Mouse (Mus musculus) intestine, postnatal 0 days (tissue): Measurements from ENCODE around the gene Pspc1. TPM values are rescaled to one million over a fixed set of nuclear protein-coding genes. Genes with fewer than 3 reads are reported as not detected.
"Not testable (repeated sequence)": the region's sequence is repeated elsewhere in the genome, so short reads cannot be mapped to it uniquely, and the experiment has no call there.

ENCODE experiments used
- ATAC-seq: fragments of 200-750 bp; cut with Nextera tagmentation; 2 replicates; pipeline ENCODE4 v1.8.0; 2017; ENCODE audit warnings: mild to moderate bottlenecking, moderate TSS enrichment, moderate library complexity
- H3K27ac ChIP-seq: fragments of 300-500 bp; sonication (generic); 2 replicates; pipeline ENCODE4 v1.5.1; 2014; ENCODE audit warnings: mild to moderate bottlenecking, low read depth, low read length, moderate library complexity
- H3K27me3 ChIP-seq: fragments of 300-500 bp; sonication (generic); replicated peaks from 2 replicates; pipeline ENCODE4 v1.6.1; 2014; ENCODE audit warnings: low read length, mixed read lengths; ENCODE audit not compliant: control insufficient read depth, insufficient read depth
- H3K36me3 ChIP-seq: fragments of 300-500 bp; sonication (generic); 2 replicates; pipeline ENCODE4 v1.6.1; 2014; ENCODE audit warnings: mild to moderate bottlenecking, moderate library complexity; ENCODE audit not compliant: control insufficient read depth, insufficient read depth
- H3K4me1 ChIP-seq: fragments of 300-500 bp; sonication (generic); replicated peaks from 2 replicates; pipeline ENCODE4 v1.6.1; 2014; ENCODE audit warnings: antibody characterized with exemption, low read length, mixed read lengths; ENCODE audit not compliant: control insufficient read depth, insufficient read depth
- H3K4me2 ChIP-seq: fragments of 300-500 bp; sonication (generic); replicated peaks from 2 replicates; pipeline ENCODE4 v1.6.1; 2014; ENCODE audit warnings: low read depth, mild to moderate bottlenecking, moderate library complexity
- H3K4me3 ChIP-seq: fragments of 300-500 bp; sonication (generic); 2 replicates; pipeline ENCODE4 v1.5.1; 2014; ENCODE audit warnings: low read depth, low read length
- H3K9ac ChIP-seq: fragments of 300-500 bp; sonication (generic); 2 replicates; pipeline ENCODE4 v1.6.1; 2014; ENCODE audit warnings: mild to moderate bottlenecking, low read depth, low read length
- H3K9me3 ChIP-seq: fragments of 300-500 bp; sonication (generic); 2 replicates; pipeline ENCODE4 v1.6.1; 2016; ENCODE audit warnings: mixed run types; ENCODE audit not compliant: control insufficient read depth
- CTCF ChIP-seq: sonication (generic); IDR thresholded peaks from 2 replicates; pipeline ENCODE4 v1.5.1; 2016; ENCODE audit warnings: low read depth, mild to moderate bottlenecking, control low read depth, antibody characterized with exemption, moderate library complexity
- WGBS: fragments of 180-500 bp; shearing (Covaris S2); extraction: QIAGEN DNeasy Blood & Tissue Kit; methylation state at CpG from one replicate; pipeline ENCODE4 v1.1.7; 2014; 5-methylcytosine and 5-hydroxymethylcytosine counted together
- polyA plus RNA-seq: library from polyadenylated mRNA; unstranded; fragments of >200 nt; fragmentation: Nextera tagmentation; extraction: Ambion mirVana; gene quantifications from 2 replicates; pipeline ENCODE4 v1.2.1, GENCODE M21; 2015

Pspc1 gene
- 11.1 and 11.5 TPM in 2 replicates for polyA plus RNA-seq

GRCm38 (mm10) chr14:56778200-56778932, at the start of gene Pspc1:
TSS of gene Pspc1 (minus strand) at chr14:56778316.
- TF ChIP-seq CTCF: no peak
- peak; percentile 93 for ATAC-seq
- under 1% methylated on average over 36 of the region's 36 CpGs for WGBS

GRCm38 (mm10) chr14:56824562-56824961, 46.4 kb upstream of the Pspc1 start:
- no peak overlapping the region for H3K4me3 ChIP-seq
- no peaks in the 10 kb centered on the region for H3K4me1 ChIP-seq
- H3K27me3 ChIP-seq: no peaks in the 10 kb centered on the region
- peak; percentile 51 for TF ChIP-seq CTCF
- H3K9me3 ChIP-seq: no peaks in the 10 kb centered on the region
- no peaks in the 10 kb centered on the region for H3K36me3 ChIP-seq
- no peak overlapping the region for H3K9ac ChIP-seq
- no peak for ATAC-seq
- no peak overlapping the region for H3K4me2 ChIP-seq
- H3K27ac ChIP-seq: no peak overlapping the region

More at GRCm38 (mm10) chr14:56778200-56778932, at the start of gene Pspc1:
- H3K4me2 ChIP-seq: peak within 1 kb of the TSS; percentile 78
- H3K9me3 ChIP-seq: no peaks in the 10 kb centered on the region
- H3K4me1 ChIP-seq: peaks cover 5% of the 10 kb centered on the region; the same call in 1 of the 2 replicates
- peak within 1 kb of the TSS; percentile 95 for H3K27ac ChIP-seq
- H3K27me3 ChIP-seq: no peaks in the 10 kb centered on the region
- peak within 1 kb of the TSS; percentile 94 for H3K4me3 ChIP-seq
- no peaks in the 10 kb centered on the region for H3K36me3 ChIP-seq
- H3K9ac ChIP-seq: peak within 1 kb of the TSS; percentile 82

- Histone ChIP-seq H3K4me2 (no peak overlapping the region), H3K36me3 (no peaks in the 10 kb centered on the region), H3K4me3 (no peak overlapping the region), H3K27me3 (no peaks in the 10 kb centered on the region), H3K4me1 (no peaks in the 10 kb centered on the region; the same call in 1 of the 2 replicates), H3K27ac (no peak overlapping the region), H3K9me3 (no peaks in the 10 kb centered on the region), H3K9ac (no peak overlapping the region)
- no peak for TF ChIP-seq CTCF
- WGBS: 17% methylated on average over 11 of the region's 11 CpGs
- no peak for ATAC-seq
These were observed 39.5 kb upstream of the Pspc1 start for GRCm38 (mm10) chr14:56817616-56818015.

- no peak overlapping the region for H3K27ac ChIP-seq
These were observed 39.0 kb upstream of the Pspc1 start for GRCm38 (mm10) chr14:56817131-56817530.

GRCm38 (mm10) chr14:56816541-56816940, 38.4 kb upstream of the Pspc1 start:
- 88% methylated on average over 4 of the region's 4 CpGs for WGBS
- Histone ChIP-seq H3K4me1 (no peaks in the 10 kb centered on the region; the same call in 1 of the 2 replicates), H3K27me3 (no peaks in the 10 kb centered on the region), H3K36me3 (no peaks in the 10 kb centered on the region), H3K27ac (no peak overlapping the region), H3K9me3 (no peaks in the 10 kb centered on the region), H3K9ac (no peak overlapping the region), H3K4me3 (no peak overlapping the region), H3K4me2 (no peak overlapping the region)
- no peak for TF ChIP-seq CTCF
- no peak for ATAC-seq

More at GRCm38 (mm10) chr14:56817131-56817530, 39.0 kb upstream of the Pspc1 start:
- ATAC-seq: no peak
- Histone ChIP-seq H3K27me3 (no peaks in the 10 kb centered on the region), H3K4me2 (no peak overlapping the region), H3K9ac (no peak overlapping the region), H3K36me3 (no peaks in the 10 kb centered on the region), H3K4me1 (no peaks in the 10 kb centered on the region; the same call in 1 of the 2 replicates), H3K9me3 (no peaks in the 10 kb centered on the region), H3K4me3 (no peak overlapping the region)
- TF ChIP-seq CTCF: no peak
- 51% methylated on average over 4 of the region's 4 CpGs for WGBS

- peak; percentile 76 for TF ChIP-seq CTCF
- Histone ChIP-seq H3K4me3 (peak overlapping the region; percentile 64), H3K36me3 (no peaks in the 10 kb centered on the region), H3K9ac (peak overlapping the region; percentile 81), H3K27ac (peak overlapping the region; percentile 95), H3K4me1 (no peaks in the 10 kb centered on the region; the same call in 1 of the 2 replicates), H3K4me2 (peak overlapping the region; percentile 81), H3K9me3 (no peaks in the 10 kb centered on the region), H3K27me3 (no peaks in the 10 kb centered on the region)
- ATAC-seq: peak; percentile 28
- 2% methylated on average over 33 of the region's 35 CpGs for WGBS
These were observed 34.5 kb upstream of the Pspc1 start for GRCm38 (mm10) chr14:56812520-56813036.

GRCm38 (mm10) chr14:56811701-56812339, 33.7 kb upstream of the Pspc1 start, which contains the start of gene Zmym5:
TSS of gene Zmym5 (minus strand) at chr14:56811716.
- H3K4me1 ChIP-seq, H3K9me3 ChIP-seq, H3K36me3 ChIP-seq, H3K27me3 ChIP-seq: not testable (repeated sequence)
- WGBS: under 1% methylated on average over 29 of the region's 72 CpGs
- peak; percentile 98 for ATAC-seq
- H3K9ac ChIP-seq: peak within 1 kb of the TSS; percentile 81
- peak within 1 kb of the TSS; percentile 95 for H3K27ac ChIP-seq
- peak within 1 kb of the TSS; percentile 67 for H3K4me3 ChIP-seq
- peak within 1 kb of the TSS; percentile 81 for H3K4me2 ChIP-seq

- WGBS: under 1% methylated on average over 42 of the region's 86 CpGs
- H3K36me3 ChIP-seq, H3K4me1 ChIP-seq, H3K27me3 ChIP-seq, ATAC-seq, H3K9me3 ChIP-seq: not testable (repeated sequence)
- H3K27ac ChIP-seq: peak overlapping the region; percentile 94
- peak overlapping the region; percentile 68 for H3K4me2 ChIP-seq
- peak overlapping the region; percentile 67 for H3K4me3 ChIP-seq
- H3K9ac ChIP-seq: peak overlapping the region; percentile 80
These were observed 32.9 kb upstream of the Pspc1 start for GRCm38 (mm10) chr14:56810781-56811690.
